Mouse (Mus musculus) cerebellum, adult 11-12 months (tissue): ENCODE data around the gene Pcolce.
"Not testable (repeated sequence)": the region's sequence is repeated elsewhere in the genome, so short reads cannot be mapped to it uniquely, and the experiment has no call there.

Source experiments
- DNase-seq: peaks from one replicate; pipeline ENCODE4 v3.0.0; 2022

Gene Pcolce

DNA sequence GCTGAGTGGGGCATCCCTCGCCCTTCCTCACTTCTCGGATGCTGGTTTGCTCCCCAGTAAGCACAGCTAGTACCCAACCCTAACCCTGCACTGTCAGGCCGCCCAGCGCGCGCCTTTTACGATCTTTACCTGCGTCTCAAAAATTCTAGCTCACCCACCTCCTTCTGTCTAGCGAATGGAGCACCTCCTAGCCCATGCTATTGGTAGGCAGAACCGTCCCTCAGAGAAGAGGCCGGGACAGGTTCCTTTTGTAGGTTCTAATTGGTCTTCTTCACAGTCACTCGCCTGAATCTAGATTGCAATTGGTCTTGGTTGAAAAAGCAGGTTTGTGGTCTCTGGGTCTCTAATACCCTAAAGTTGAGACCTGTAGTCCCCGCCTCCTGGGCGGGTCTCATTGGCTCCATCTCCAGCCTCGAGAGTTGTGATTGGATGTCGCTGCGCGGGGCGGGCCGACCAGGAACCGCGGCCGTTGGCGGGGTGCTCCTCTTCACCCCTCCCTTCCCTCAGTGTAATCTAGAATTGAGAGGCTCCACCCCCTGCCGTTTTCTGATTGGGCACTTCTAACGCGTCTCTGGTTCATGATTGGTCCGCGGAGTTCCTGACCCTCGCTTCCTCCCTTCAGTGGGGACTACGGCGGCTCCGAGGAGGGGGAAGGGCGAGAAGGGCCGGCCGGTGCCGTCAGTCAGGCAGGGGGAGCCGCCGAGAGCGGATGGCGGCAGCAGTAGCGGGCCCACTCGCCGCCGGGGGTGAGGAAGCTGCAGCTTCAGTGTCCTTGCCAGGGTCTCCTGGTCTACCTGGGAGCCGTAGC, 15.1 kb upstream of the Pcolce start, which contains the start of the genes Fbxo24, Lrch4 and Gm20605:
Gene Fbxo24 (minus strand): TSS at position 505 of the 808 bp plus-strand sequence.
Gene Lrch4 (plus strand): TSS at position 624 of the 808 bp plus-strand sequence.
Gene Gm20605 (plus strand): TSS at position 678 of the 808 bp plus-strand sequence.
- peak; percentile 100 for DNase-seq

DNA sequence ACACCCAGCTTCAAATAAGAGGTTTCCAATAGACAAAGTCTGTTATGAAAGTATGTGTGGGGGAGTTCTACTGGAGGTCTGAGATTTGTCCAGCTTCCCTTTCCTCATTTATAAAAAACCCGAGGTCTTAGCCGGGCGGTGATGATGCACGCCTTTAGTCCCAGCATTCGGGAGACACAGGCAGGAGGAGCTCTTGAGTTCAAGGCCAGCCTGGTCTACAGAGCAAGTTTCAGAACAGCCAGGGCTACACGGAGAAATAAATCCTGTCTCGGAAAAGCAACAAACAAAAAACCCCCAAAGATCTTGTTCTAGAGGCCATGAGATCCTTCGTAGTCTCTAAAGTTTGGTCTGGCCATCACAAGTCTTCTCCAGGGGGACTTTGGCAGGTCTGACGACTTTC, 14.4 kb upstream of the Pcolce start:
- no peak for DNase-seq

DNA sequence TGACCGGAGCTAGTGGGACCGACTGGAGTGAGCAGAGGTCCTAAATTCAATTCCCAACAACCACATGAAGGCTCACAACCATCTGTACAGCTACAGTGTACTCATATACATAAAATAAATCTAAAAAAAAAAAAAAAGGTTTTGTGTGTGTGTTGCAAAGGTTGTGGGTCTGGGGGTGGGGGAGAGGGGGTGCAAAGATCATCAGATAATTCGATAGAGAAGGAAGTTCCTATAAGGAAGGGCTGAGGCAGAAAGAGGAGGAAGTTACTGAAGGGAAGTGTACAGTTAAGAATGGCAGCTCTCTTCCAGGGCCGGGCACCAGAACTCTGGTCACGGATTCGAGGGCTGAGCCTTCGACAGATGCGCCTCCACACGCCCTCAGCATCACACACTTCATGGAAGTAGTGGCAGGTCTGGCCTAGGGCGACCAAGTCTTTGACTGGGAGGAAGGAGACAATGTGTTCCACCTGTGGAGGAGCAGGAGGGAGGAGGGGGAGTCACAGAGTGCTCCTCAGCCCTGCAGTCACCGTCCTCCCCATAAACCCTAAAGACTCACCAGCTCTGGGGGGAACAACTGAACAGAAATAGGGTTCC, 10.4 kb upstream of the Pcolce start:
- DNase-seq = no peak

DNA sequence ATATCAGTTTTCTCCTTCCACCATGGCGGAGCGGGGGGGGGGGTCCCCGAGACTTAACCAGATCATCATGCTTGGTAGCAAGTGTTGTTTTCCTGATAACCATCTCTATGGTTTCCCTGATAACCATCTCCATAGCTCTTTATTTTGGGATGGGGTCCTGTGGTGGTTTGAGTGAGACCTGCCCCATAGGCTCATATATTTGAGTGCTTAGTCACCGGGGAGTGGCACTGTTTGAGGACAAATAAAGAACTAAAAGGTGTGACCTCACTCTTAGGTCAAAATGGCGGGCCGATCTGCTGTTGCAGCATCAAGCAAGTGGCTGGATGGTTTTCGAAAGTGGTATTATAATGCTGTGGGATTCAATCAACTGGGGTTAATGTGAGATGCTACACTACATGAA, 1.8 kb upstream of the Pcolce start:
- DNase-seq = no peak

DNA sequence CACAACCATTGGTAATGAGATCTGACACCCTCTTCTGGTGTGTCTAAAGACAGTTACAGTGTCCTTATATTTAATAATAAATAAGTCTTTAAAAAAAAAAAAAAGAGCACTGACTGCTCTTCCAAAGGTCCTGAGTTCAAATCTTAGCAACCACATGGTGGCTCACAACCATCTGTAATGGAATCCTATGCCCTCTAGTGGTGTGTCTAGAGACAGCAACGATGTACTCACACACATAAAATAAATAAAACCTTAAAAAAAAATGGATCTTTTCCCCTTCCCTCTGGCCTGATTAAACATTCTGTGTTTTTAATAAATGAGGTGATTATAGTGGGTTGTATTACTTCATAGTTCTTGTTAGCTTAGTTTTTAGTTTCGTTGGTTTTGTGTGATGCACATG, 1.3 kb upstream of the Pcolce start:
- DNase-seq = not testable (repeated sequence)

DNA sequence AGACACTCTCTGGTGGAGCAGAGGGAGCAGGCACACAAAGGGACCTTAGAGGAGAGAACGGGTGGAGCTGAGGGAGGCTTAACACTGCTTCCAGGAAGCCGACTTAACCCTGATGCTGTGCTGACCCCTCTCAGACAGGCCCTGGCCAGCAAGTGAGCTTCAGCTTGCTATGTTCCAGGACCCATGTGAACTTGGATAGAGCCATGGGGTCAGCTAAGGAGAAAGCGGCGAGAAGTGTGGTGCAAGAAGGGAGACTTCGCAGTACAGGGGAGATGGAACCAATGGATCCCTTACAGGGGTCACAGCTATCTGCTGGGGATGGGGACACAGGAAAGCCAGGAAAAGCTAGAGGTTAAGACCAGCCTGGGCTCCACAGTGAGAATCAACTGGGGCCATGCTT, 508 bp downstream of the Pcolce start:
- no peak for DNase-seq

DNA sequence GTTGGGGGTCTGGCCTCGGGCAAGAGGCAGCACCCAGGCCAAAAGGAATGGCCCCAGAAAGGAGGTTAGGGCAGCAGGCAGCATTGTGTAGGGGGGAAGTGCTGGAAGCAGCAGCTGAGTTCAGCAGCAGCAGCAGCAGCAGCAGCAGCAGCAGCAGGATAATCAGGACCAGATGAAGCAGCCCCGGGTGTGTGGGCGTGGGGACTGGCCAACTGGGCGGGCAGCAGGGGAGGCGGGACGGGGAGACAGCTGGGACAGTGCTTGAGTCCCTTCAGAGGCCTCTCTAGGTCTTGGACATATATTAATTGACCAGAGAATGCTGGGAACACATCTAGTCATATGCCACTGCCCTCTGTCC, 2.4 kb downstream of the Pcolce start:
- no peak for DNase-seq

DNA sequence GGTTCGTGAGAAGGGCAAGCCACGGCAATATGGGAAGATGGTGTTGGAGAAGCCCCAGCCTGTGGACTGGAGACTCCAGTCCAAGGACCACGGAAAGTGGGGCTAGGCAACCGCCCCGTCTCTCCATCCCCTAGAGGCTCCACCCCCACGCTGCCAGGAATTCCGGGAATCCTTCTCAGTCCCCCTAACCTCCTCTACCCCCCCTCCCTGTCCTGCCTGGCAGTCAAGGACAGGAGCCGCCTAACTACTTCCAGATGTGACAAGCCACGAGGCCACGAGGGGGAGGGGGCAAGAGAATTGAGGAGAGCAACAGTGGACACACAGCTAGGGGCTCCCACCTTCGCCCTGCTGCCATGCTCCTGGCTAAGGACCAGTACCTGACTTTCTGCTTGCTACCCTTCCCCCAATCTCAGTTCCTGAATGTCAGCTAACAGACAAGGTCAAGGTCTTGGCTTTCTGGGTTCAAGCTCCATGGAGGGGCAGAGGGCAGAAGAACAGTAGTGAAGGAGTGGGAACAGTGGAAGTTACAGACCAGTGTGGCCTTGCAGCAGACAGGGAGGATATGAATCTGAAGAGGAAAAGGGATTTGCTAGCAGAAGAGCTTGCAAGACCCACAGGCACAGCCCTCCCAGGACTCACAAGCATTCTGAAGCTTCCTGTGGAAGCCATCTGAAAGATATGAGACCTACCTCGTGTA, 2.9 kb downstream of the Pcolce start:
- DNase-seq = no peak

DNA sequence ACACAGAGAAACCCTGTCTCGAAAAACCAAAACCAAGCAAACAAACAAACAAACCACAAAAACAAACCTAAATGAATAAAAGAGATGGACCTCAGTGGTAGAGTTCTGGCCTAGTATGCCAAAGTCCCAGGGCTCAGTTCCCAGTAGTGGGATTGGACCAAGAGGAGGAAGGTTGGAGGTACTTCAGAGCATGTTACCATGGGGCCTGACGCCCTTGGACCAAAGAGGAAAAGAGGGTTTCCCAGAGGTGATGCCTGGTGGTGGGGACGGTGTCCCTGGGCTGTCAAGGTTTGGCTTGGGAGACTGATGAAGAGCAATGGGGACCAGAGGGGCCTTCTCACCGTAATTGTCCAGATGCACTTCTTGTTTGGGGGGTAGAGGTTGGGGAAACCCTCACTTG, 3.5 kb downstream of the Pcolce start:
- DNase-seq = no peak

DNA sequence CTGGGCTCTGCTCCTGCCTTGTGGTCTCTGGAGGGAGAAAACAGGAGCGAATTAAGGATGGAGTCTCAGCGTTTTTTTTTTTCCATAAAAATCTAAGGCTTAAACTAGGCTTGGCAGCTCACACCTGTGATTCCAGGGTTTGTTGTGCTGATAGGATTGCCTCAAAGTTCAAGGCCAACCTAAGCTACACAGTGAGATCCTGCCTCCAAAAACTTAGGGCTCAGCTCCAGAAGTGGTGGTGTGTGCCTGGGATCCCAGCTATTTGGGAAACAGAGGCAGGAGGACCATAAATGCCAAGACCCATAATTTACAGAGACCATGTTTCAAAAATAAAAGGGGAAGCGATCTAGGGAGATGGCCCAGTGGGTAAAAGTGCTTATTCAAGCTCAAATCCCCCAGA, 4.3 kb downstream of the Pcolce start:
- no peak for DNase-seq

DNA sequence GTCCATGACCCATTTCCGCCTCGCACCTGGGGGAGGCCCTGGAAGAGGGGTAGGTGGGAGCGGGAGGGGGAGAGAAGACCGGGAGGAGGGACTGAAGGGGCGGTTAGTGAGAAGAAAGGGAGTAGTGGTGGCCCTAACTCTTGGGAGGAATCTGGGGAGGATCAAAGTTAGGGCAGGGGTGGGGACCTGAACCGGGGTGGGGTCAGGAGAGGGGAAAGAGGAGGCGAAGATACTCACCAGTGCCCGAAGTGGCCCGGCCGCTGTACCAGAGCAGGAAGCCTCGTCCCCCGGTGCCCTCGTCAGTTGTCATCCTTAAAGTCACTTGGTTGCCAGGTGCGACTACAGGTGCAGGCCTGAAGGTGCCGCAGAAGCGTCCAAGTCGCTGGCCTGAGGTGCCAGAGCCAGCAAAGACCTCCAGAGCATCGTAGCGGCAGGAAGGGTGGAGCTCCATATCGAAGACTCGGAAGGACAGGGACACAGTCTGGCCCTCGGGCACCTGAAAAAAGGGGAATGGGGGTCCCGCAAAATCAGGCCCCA, 4.9 kb downstream of the Pcolce start:
- no peak for DNase-seq

DNA sequence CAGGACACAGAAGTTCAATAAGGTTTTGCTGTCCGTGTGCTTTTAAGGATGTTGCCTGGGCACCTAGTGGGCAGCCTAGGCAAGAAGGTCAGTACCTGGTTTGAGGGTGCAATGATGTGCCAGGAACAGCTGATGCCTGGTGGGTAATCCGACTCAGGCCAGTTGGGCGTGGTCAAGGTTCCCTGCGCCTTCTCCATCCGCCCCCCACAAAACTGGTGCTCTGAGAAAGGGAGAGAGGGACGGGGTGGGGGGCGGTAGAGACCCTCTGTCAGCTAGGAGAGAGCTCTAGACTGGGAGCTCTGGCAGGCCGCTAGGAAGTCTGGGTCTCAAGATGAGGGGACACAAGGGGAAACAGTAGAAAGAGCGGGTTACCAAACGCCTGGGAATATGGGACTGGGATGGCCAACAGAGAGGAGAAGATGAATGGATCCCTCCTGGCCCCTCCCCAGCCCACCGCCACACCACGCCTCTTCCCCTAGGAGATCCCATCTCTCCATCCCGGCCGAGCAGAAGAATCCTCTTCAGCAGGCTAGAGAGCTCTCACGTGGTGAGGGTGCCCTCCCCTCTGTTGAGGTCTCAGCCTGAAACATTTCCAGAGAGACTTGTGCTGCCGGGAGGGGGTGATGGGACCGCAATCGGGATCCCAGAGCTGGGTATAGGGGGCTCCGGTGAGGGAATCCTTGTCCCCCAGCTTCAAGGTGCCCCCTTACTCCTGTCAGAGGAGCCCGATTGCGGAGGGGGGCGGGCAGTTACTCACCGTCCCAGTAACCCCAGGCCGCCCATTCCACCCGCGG, 5.5 kb downstream of the Pcolce start:
- DNase-seq = no peak

DNA sequence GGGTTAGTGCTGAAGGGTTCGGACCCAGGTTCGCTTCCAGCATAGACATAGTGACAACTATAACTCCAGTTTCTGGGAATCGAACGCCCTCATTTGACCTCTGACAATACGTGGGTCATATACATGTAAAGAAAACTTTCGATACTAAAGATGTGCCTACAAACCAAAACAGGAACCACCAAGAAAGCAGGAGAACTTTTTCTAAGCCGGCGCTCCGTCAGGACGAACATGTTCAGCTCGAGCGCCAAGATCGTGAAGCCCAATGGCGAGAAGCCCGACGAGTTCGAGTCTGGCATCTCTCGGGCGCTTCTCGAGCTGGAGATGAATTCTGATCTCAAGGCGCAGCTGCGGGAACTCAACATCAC, 12.2 kb downstream of the Pcolce start:
- DNase-seq = no peak

DNA sequence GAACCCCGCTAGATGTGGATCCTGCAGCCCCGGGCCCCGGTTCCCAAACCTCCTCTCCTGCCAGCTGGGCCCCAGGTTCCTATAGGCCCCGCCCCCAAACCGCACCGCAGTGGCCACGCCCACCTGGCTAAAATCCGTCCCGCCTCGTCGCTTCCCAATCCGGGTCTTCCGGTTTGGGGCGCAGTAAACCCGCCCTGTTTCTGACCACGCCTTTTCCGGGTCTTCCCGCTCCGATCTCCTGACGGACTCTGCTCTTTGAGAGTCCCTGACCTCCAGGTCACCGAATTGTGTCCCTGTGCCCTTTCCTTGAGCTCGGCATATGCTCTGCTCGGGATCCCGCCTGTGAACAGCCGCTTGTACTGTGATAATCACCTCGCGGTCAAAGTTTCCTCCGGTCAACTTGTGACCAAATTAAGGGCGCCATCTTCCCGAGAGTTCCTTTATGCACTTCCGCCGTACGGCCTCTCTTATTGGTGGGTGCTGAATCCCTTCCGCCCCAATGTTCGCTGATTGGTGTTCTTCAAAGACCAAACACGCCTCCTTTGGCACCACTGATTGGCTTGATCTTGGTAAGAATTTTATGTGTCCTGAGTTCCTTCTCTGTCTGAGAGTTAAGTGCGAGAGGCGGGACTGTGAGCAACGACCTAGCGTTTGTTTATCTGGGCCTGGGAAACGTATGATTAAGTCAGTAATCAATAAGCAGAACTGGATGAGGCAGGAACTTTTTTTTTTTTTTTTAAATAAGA, 12.8 kb downstream of the Pcolce start, which contains the start of gene Mospd3:
Gene Mospd3 (minus strand): TSS at position 440 of the 746 bp plus-strand sequence.
- DNase-seq = peak; percentile 94

DNA sequence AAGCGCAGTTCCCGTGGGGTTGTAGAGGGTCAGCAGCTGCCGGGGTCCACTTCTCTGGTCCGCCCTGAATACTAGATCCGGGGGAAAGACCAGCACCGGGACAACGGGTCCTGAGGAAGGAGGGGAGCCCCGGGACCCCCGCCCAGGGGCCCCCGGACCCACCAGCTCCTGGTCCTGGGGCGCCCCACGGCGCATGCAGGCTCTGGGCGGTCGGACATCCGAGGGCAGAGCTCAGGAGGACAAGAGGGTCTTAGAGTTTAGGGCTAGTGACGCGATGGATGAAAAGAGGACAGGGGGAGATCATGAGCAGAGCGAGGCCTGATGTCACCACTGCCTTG, 13.3 kb downstream of the Pcolce start:
- no peak for DNase-seq

DNA sequence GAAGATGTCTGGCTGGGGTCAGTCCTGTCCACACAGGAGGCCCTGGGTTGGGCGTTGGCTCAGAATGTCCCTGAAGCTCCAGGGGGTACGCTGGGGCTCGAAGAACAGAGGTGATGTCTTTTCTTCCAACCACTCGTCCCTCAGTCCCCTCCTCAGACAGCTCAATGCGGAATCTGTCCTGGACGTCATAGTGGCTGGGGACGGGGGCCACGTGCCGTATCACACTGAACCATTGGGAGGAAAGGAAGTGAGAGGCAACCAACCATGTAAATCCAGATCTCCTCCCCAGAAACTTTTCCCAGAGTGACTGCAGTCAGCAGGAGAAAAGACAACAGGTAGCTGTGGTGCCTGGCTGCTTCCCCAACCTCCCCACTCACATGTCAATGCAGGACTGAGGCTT, 14.0 kb downstream of the Pcolce start:
- DNase-seq = peak; percentile 54

DNA sequence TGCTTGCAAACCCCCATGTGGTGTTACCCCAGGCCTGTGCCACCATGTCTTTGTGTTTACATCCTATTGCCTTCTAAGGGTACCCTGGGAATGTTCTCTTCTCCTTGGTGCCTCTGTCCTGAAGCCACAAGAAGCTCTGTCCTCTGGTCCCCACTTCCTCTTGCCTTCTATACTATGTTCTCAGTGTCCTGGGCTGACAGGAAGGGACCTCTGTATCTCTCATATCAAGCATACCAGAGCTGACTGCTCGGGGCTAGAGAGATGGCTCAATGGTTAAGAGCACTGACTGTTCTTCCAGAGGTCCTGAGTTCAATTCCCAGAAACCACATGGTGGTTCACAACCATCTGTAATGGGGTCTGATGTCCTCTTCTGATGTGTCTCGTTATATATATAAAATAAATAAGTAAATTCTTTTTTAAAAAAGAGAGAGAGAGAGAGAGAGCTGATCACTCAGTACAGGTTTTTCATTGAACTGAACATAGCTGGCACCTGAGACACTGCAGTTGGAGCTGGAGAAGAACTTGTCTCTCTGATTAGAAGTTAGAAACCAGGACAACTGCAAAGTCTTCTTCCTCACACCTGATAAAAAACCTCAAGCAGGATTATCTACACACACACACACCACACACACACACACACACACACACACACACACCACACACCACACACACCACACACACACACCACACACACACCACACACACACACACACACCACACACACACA, 15.3 kb downstream of the Pcolce start:
- no peak for DNase-seq

DNA sequence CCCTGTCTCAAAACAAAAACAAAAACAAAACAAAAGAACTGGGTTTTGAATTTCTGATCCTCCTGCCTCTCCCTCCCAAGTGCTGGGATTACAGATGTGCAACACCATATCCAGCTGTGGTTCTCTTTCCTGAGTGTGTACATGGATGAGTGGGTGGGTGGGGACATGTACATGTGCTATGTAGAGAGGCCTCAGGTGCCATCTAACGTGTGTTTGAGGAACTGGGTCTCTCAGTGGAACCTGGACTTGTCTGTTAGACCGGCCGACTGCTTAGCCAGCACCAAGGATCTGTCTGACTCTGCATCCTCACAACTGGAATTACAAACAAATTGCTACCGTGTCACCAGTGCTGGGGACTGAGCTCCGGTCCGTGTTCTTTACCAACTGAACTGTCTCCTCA, 16.0 kb downstream of the Pcolce start:
- DNase-seq = no peak

DNA sequence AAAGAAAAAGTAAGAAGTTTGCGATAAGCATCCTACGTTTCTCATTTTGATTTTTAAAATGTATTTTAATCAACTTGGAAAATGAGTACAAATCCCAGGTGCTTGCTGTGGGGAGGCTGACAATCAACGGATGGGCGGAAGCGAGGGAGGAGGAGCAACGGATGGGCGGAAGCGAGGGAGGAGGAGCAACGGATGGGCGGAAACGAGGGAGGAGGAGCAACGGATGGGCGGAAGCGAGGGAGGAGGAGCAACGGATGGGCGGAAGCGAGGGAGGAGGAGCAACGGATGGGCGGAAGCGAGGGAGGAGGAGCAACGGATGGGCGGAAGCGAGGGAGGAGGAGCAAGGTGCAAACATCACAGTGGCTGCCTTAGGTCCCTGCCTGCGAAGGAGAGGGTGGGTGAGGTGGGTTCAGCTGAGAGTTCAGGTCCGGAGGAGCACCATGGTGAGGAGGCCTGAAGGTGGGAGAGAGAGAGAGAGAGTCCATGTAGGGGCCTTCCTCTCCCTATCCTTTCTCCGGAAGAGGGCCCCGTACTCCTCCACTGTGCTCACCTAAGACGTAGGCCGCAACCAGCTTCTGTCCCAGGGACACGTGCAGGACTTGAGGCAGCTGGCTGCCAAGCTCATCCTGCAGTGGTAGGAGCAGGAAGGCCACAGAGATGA, 16.9 kb downstream of the Pcolce start:
- DNase-seq = no peak

DNA sequence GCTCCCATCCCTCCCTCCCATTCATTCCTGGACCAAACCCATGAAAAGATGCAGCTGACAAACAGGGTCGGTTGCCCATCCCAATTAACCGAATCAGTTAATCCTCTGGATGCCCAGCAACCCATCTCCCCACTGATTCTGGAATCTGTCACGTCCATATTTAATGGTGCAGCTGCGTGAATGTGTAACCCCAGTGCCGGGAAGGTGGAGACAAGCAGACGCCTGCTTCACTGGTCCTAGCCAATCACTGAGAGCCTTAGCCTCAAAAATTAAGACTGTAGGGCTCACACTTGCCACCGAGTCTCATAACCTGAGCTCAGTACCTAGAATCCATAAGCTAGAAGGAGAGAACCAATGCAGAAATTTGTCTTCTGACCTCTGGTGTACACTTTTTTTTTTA, 17.7 kb downstream of the Pcolce start:
- no peak for DNase-seq

DNA sequence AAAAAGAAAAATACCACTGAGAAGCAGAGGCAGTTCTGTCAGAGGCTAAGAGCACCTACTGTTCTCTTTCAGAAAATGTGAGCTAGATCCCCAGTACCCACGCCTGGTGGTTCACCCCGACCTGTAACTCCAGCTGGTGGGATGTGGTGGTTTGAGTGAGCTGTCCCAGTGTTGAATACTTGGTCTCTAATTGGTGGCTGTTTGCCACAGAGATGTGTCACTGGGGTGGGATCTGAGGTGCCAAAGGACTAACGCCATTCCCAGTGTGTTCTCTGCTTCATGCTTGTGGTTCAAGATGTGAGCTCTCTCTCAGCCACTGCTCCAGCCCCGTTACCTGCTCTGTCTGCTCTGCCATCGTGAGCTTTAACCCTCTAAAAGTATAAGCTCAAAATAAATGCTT, 23.1 kb downstream of the Pcolce start:
- DNase-seq = no peak
